Mouse (Mus musculus): Measurements from ENCODE around the gene Kcnq1. TPM values are rescaled to one million over a fixed set of nuclear protein-coding genes. Genes with fewer than 3 reads are reported as not detected.

The Kcnq1 gene
- polyA plus RNA-seq, 1 experiment from 2014 or later: 0.05 TPM

GRCm38 (mm10) chr7:143386632-143387031 lies 280.5 kb downstream of the Kcnq1 start:
- ChIA-PET CTCF (no interaction called here), POLR2A (no interaction called here)
- TF ChIP-seq CTCF (IDR thresholded peaks at IDR 0.05): no peak
- DNase-seq (ENCODE audit: low read depth, low spot score) (no peak), ATAC-seq (no peak)
- in situ Hi-C loops (cut with MboI; ENCODE audit: low pct_unique_long_range_greater_than_20kb): no loop called here
- no peaks in the 10 kb centered on the region for H3K27me3 ChIP-seq

- no peaks in the 10 kb centered on the region for H3K27me3 ChIP-seq
- ChIA-PET POLR2A (interaction anchor here (1.0 kb wide), 1 partner anchor 19 kb away, joined by 3 read pairs; no protein-coding TSS in a partner anchor), CTCF (interaction anchor here (1.1 kb wide), 1 partner anchor 41 kb away, joined by 3 read pairs; no protein-coding TSS in a partner anchor)
- no peak for DNase-seq (ENCODE audit: low read depth, low spot score)
- ATAC-seq: no peak
- no peak for TF ChIP-seq CTCF (IDR thresholded peaks at IDR 0.05)
- in situ Hi-C loops (cut with MboI; ENCODE audit: low pct_unique_long_range_greater_than_20kb): no loop called here
These were observed 282.9 kb downstream of the Kcnq1 start for GRCm38 (mm10) chr7:143388783-143389695.

- no peak for DNase-seq (ENCODE audit: low read depth, low spot score)
- in situ Hi-C loops (cut with MboI; ENCODE audit: low pct_unique_long_range_greater_than_20kb): no loop called here
These were observed 283.7 kb downstream of the Kcnq1 start for GRCm38 (mm10) chr7:143389860-143390259.

GRCm38 (mm10) chr7:143390277-143390948 lies 284.3 kb downstream of the Kcnq1 start:
- no peak for TF ChIP-seq CTCF (IDR thresholded peaks at IDR 0.05)
- ChIA-PET POLR2A (no interaction called here), CTCF (interaction anchor here (0.7 kb wide), 1 partner anchor 14 kb away, joined by 3 read pairs; no protein-coding TSS in a partner anchor)
- no peak for ATAC-seq
- H3K27me3 ChIP-seq: no peaks in the 10 kb centered on the region
- no peak for DNase-seq (ENCODE audit: low read depth, low spot score)
- in situ Hi-C loops (cut with MboI; ENCODE audit: low pct_unique_long_range_greater_than_20kb): no loop called here

More at GRCm38 (mm10) chr7:143389860-143390259, 283.7 kb downstream of the Kcnq1 start:
- no peaks in the 10 kb centered on the region for H3K27me3 ChIP-seq
- TF ChIP-seq CTCF (IDR thresholded peaks at IDR 0.05): no peak
- ATAC-seq: no peak
- CTCF ChIA-PET: interaction anchor here (0.7 to 1.1 kb wide), 2 partner anchors 13 to 40 kb away, joined by 3 read pairs; no protein-coding TSS in a partner anchor
- POLR2A ChIA-PET: no interaction called here

GRCm38 (mm10) chr7:143395113-143395563 lies 289.0 kb downstream of the Kcnq1 start:
- in situ Hi-C loops (cut with MboI; ENCODE audit: low pct_unique_long_range_greater_than_20kb): no loop called here
- POLR2A ChIA-PET: no interaction called here
- DNase-seq (ENCODE audit: low read depth, low spot score) (no peak), ATAC-seq (no peak)
- no peaks in the 10 kb centered on the region for H3K27me3 ChIP-seq
- no peak for TF ChIP-seq CTCF (IDR thresholded peaks at IDR 0.05)
- CTCF ChIA-PET: interaction anchor here (1.1 kb wide), 1 partner anchor 17 kb away, joined by 3 read pairs; no protein-coding TSS in a partner anchor

GRCm38 (mm10) chr7:143399756-143400155 lies 293.6 kb downstream of the Kcnq1 start:
- ChIA-PET CTCF (no interaction called here), POLR2A (no interaction called here)
- in situ Hi-C loops (cut with MboI; ENCODE audit: low pct_unique_long_range_greater_than_20kb): no loop called here
- TF ChIP-seq CTCF (IDR thresholded peaks at IDR 0.05): no peak
- ATAC-seq (no peak), DNase-seq (ENCODE audit: low read depth, low spot score) (no peak)
- no peaks in the 10 kb centered on the region for H3K27me3 ChIP-seq

GRCm38 (mm10) chr7:143400599-143400998 lies 294.4 kb downstream of the Kcnq1 start:
- TF ChIP-seq CTCF (IDR thresholded peaks at IDR 0.05): no peak
- ATAC-seq (no peak), DNase-seq (ENCODE audit: low read depth, low spot score) (no peak)
- ChIA-PET CTCF (no interaction called here), POLR2A (no interaction called here)
- in situ Hi-C loops (cut with MboI; ENCODE audit: low pct_unique_long_range_greater_than_20kb): no loop called here
- no peaks in the 10 kb centered on the region for H3K27me3 ChIP-seq

GRCm38 (mm10) chr7:143401429-143402016 lies 295.4 kb downstream of the Kcnq1 start:
- in situ Hi-C loops (cut with MboI; ENCODE audit: low pct_unique_long_range_greater_than_20kb): no loop called here
- no peaks in the 10 kb centered on the region for H3K27me3 ChIP-seq
- DNase-seq (ENCODE audit: low read depth, low spot score): no peak
- no peak for TF ChIP-seq CTCF (IDR thresholded peaks at IDR 0.05)
- CTCF ChIA-PET: no interaction called here
- POLR2A ChIA-PET: no interaction called here
- no peak for ATAC-seq

- no peak for ATAC-seq
- TF ChIP-seq CTCF (IDR thresholded peaks at IDR 0.05): no peak
- no peaks in the 10 kb centered on the region for H3K27me3 ChIP-seq
- CTCF ChIA-PET: no interaction called here
- in situ Hi-C loops (cut with MboI; ENCODE audit: low pct_unique_long_range_greater_than_20kb): no loop called here
- POLR2A ChIA-PET: no interaction called here
- DNase-seq (ENCODE audit: low read depth, low spot score): no peak
These were observed 298.1 kb downstream of the Kcnq1 start for GRCm38 (mm10) chr7:143404296-143404695.

- DNase-seq (ENCODE audit: low read depth, low spot score) (no peak), ATAC-seq (no peak)
- CTCF ChIA-PET: interaction anchor here (1.5 kb wide), 1 partner anchor 8 kb away, joined by 4 read pairs; no protein-coding TSS in a partner anchor
- POLR2A ChIA-PET: no interaction called here
- no peaks in the 10 kb centered on the region for H3K27me3 ChIP-seq
- no peak for TF ChIP-seq CTCF (IDR thresholded peaks at IDR 0.05)
- in situ Hi-C loops (cut with MboI; ENCODE audit: low pct_unique_long_range_greater_than_20kb): no loop called here
These were observed 301.9 kb downstream of the Kcnq1 start for GRCm38 (mm10) chr7:143407931-143408501.

Measured in Patski (cell line).